Comparison of ENCODE assay signal across 8 mouse cellular contexts in genomic region chr11:105944770-105945672, GRCm38 (mm10). TPM values are rescaled to one million over a fixed set of nuclear protein-coding genes. Genes with fewer than 3 reads are reported as not detected.
DNase-seq lines count a peak whose midpoint lies in the region; ATAC-seq lines count a peak whose summit lies in the region.

No protein-coding gene starts in this region.

- H3K9me3 ChIP-seq in neural tube, embryonic 11.5 days (ENCODE audit: control insufficient read depth, low read length) = no peaks in the 10 kb centered on the region
- no peaks in the 10 kb centered on the region for H3K9me3 ChIP-seq in heart, embryonic 10.5 days
- H3K9me3 ChIP-seq in kidney, embryonic 15.5 days (replicated peaks) = no peaks in the 10 kb centered on the region

- H3K27ac ChIP-seq in neural tube, embryonic 11.5 days (ENCODE audit: low read depth, low read length) = no peak overlapping the region
- peak overlapping the region; percentile 85 for H3K27ac ChIP-seq in heart, embryonic 10.5 days
- H3K27ac ChIP-seq in kidney, embryonic 15.5 days = peak overlapping the region; percentile 87

- no peak for DNase-seq in neural tube, embryonic 11.5 days (ENCODE audit: low spot score)
- no peak for DNase-seq in neural tube, embryonic 10.5 days (ENCODE audit: extremely low spot score, low spot score)
- DNase-seq in heart, embryonic 10.5 days (ENCODE audit: low spot score) = no peak
- peak; percentile 64 to 72 for DNase-seq in lung, postnatal 4 days
- no peak for DNase-seq in spleen, adult 12 weeks (ENCODE audit: low spot score)
- no peak for DNase-seq in cerebellum, adult 9-11 months
- no peak for DNase-seq in right cerebral cortex, postnatal 14 days

- peaks cover 8% of the 10 kb centered on the region for H3K27me3 ChIP-seq in neural tube, embryonic 11.5 days (ENCODE audit: control insufficient read depth, insufficient read depth, low read length)
- peaks cover 86% of the 10 kb centered on the region for H3K27me3 ChIP-seq in heart, embryonic 10.5 days (ENCODE audit: insufficient read depth, poor library complexity, severe bottlenecking)
- peaks cover 30% of the 10 kb centered on the region for H3K27me3 ChIP-seq in kidney, embryonic 15.5 days

- H3K4me2 ChIP-seq in neural tube, embryonic 11.5 days (ENCODE audit: low read depth) = peak overlapping the region; percentile 96
- peak overlapping the region; percentile 97 for H3K4me2 ChIP-seq in kidney, embryonic 15.5 days

- H3K4me1 ChIP-seq in neural tube, embryonic 11.5 days (ENCODE audit: control insufficient read depth, insufficient read depth, low read length) = peaks cover 5% of the 10 kb centered on the region; the same call in 1 of the 2 replicates
- peaks cover 30% of the 10 kb centered on the region for H3K4me1 ChIP-seq in heart, embryonic 10.5 days
- H3K4me1 ChIP-seq in kidney, embryonic 15.5 days = peaks cover 43% of the 10 kb centered on the region

- H3K9ac ChIP-seq in neural tube, embryonic 11.5 days (ENCODE audit: low read length) = no peak overlapping the region
- peak overlapping the region; percentile 63; the same call in 1 of the 2 replicates for H3K9ac ChIP-seq in kidney, embryonic 15.5 days

- no peak for ATAC-seq in neural tube, embryonic 11.5 days (ENCODE audit: insufficient read depth, low FRiP score, low TSS enrichment)
- no peak for ATAC-seq in kidney, embryonic 15.5 days (replicated peaks; ENCODE audit: low FRiP score)

- peak overlapping the region; percentile 66 for H3K4me3 ChIP-seq in neural tube, embryonic 11.5 days (ENCODE audit: low read depth, low read length)
- H3K4me3 ChIP-seq in heart, embryonic 10.5 days = peak overlapping the region; percentile 81
- peak overlapping the region; percentile 69 for H3K4me3 ChIP-seq in kidney, embryonic 15.5 days (replicated peaks)

- H3K36me3 ChIP-seq in neural tube, embryonic 11.5 days (ENCODE audit: control insufficient read depth, insufficient read depth, low read length) = no peaks in the 10 kb centered on the region
- H3K36me3 ChIP-seq in heart, embryonic 10.5 days = no peaks in the 10 kb centered on the region
- H3K36me3 ChIP-seq in kidney, embryonic 15.5 days = no peaks in the 10 kb centered on the region

- 80% methylated on average over 16 of the region's 16 CpGs for WGBS in neural tube, embryonic 11.5 days
- 64% methylated on average over 16 of the region's 16 CpGs for WGBS in heart, embryonic 10.5 days
- WGBS in kidney, embryonic 15.5 days = 70% methylated on average over 16 of the region's 16 CpGs

RNA-seq across cellular contexts. Expression of gene Cyb561, which starts 8.1 kb away (rescaled TPM):
- polyA plus RNA-seq in neural tube, embryonic 11.5 days (2014; fragmentation: Nextera tagmentation; extraction: Ambion mirVana) = 11.2 and 14.0 TPM in 2 replicates
- 4.1 and 4.6 TPM in 2 replicates for polyA plus RNA-seq in heart, embryonic 10.5 days (2016; fragmentation: Nextera tagmentation; extraction: Ambion mirVana)
- polyA plus RNA-seq in kidney, embryonic 15.5 days (2015; fragmentation: Nextera tagmentation; extraction: Ambion mirVana) = 28.9 and 39.8 TPM in 2 replicates

RNA-seq across cellular contexts. Expression of gene Ace, which starts 22.7 kb away (rescaled TPM):
- 0.44 and 0.51 TPM in 2 replicates for polyA plus RNA-seq in neural tube, embryonic 11.5 days (2014; fragmentation: Nextera tagmentation; extraction: Ambion mirVana)
- 0.43 and 0.65 TPM in 2 replicates for polyA plus RNA-seq in heart, embryonic 10.5 days (2016; fragmentation: Nextera tagmentation; extraction: Ambion mirVana)
- 9.8 and 11.1 TPM in 2 replicates for polyA plus RNA-seq in kidney, embryonic 15.5 days (2015; fragmentation: Nextera tagmentation; extraction: Ambion mirVana)

RNA-seq across cellular contexts. Expression of gene Ace3, which starts 49.5 kb away (rescaled TPM):
- polyA plus RNA-seq in neural tube, embryonic 11.5 days (2014; fragmentation: Nextera tagmentation; extraction: Ambion mirVana) = not detected in 2 replicates
- not detected in 2 replicates for polyA plus RNA-seq in heart, embryonic 10.5 days (2016; fragmentation: Nextera tagmentation; extraction: Ambion mirVana)
- not detected in 2 replicates for polyA plus RNA-seq in kidney, embryonic 15.5 days (2015; fragmentation: Nextera tagmentation; extraction: Ambion mirVana)

Comparison
In these comparisons a context has a peak if more than half of its experiments do, and no peak if none do; other contexts are left out.
1. DNase-seq: peak in lung, postnatal 4 days (2 of 2); none in neural tube, embryonic 11.5 days (single experiment), neural tube, embryonic 10.5 days (single experiment), heart, embryonic 10.5 days (single experiment), spleen, adult 12 weeks (single experiment), cerebellum, adult 9-11 months (single experiment) and right cerebral cortex, postnatal 14 days (single experiment).
2. Peak in every context shown above with its lines, with median percentiles within 50 percentile points of each other: H3K4me3 ChIP-seq.